20 mouse cellular contexts compared by ENCODE assay signal in the genomic region with DNA sequence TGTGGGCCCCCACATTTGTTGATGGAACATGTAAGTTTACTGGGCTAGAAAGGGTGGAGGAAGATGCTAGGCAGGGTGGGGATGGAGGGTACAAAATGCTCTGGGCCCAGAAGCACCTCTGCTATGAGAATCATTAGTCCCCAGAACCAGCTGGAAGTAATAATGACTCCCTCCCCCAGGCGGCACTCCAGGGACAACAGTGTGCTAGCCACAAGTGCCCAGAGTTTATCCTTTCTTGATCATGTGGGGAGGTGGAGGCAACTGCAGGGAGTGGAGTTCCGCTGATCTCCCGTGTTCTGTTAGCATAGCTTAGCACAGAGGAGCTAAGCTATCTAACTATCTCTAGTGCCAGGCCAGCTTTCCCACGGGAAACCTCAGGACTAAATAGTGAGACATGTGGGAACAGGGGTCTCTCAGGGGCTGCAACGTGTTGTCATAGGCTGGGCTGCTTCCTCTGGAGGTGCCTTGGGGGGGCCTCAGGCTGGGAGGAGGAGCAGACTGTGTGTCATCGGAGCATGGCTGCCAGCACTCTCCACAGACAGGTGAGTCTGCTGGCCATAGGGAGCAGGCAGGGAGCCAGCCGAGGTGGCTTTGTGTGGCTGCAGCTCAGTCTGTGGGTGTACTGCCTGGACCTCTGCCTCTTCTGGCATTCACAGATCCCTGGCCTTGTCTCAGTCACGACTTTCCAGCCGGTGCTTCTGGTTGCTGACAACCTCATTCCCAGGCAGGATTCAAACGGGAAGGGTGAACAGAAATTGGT. TPM values are rescaled to one million over a fixed set of nuclear protein-coding genes. Genes with fewer than 3 reads are reported as not detected.
DNase-seq lines count a peak whose midpoint lies in the region; ATAC-seq and TF ChIP-seq lines count a peak whose summit lies in the region.
"Had no signal": no experiment of that assay in that cellular context is flagged by ENCODE, and none has a peak within 500 bp of the region (broad histone marks: within the 10 kb centered on the region; RNA-seq: fewer than 3 reads in every experiment).

No protein-coding gene starts in this region.

- H3K4me3 ChIP-seq in lung, embryonic 14.5 days (ENCODE audit: low read depth, low read length) = no peak overlapping the region
- no peak overlapping the region for H3K4me3 ChIP-seq in stomach, embryonic 15.5 days (replicated peaks)
- no peak overlapping the region for H3K4me3 ChIP-seq in hindbrain, postnatal 0 days (ENCODE audit: low read length)
- H3K4me3 ChIP-seq: liver, embryonic 12.5 days; lung, embryonic 15.5 days had no signal

- TF ChIP-seq CTCF in lung, embryonic 14.5 days (IDR thresholded peaks at IDR 0.05; ENCODE audit: low read depth) = 0 out of 2 replicates have a peak, but pooled peaks have one; percentile 3
- TF ChIP-seq CTCF in hindbrain, postnatal 0 days (IDR thresholded peaks at IDR 0.05; ENCODE audit: low read depth) = no peak

- no peaks in the 10 kb centered on the region for H3K27me3 ChIP-seq in lung, embryonic 14.5 days (ENCODE audit: insufficient read depth, low read length)
- no peaks in the 10 kb centered on the region for H3K27me3 ChIP-seq in stomach, embryonic 15.5 days (replicated peaks)
- H3K27me3 ChIP-seq in hindbrain, postnatal 0 days (ENCODE audit: insufficient read depth, low read length) = no peaks in the 10 kb centered on the region
- H3K27me3 ChIP-seq: lung, embryonic 15.5 days had no signal

- H3K9ac ChIP-seq in lung, embryonic 14.5 days = no peak overlapping the region
- no peak overlapping the region for H3K9ac ChIP-seq in stomach, embryonic 15.5 days
- no peak overlapping the region; the same call in 1 of the 2 replicates for H3K9ac ChIP-seq in hindbrain, postnatal 0 days (replicated peaks; ENCODE audit: low read length)
- H3K9ac ChIP-seq: liver, embryonic 12.5 days; lung, embryonic 15.5 days had no signal

- 38% methylated on average over 10 of the region's 10 CpGs for WGBS in lung, embryonic 14.5 days
- WGBS in stomach, embryonic 15.5 days = 56% methylated on average over 10 of the region's 10 CpGs
- 57% methylated on average over 10 of the region's 10 CpGs for WGBS in hindbrain, postnatal 0 days

- H3K27ac ChIP-seq in lung, embryonic 14.5 days (ENCODE audit: low read depth) = no peak overlapping the region
- H3K27ac ChIP-seq in stomach, embryonic 15.5 days = 0 out of 2 replicates have a peak overlapping the region, but pooled peaks have one; percentile 21
- no peak overlapping the region for H3K27ac ChIP-seq in hindbrain, postnatal 0 days
- H3K27ac ChIP-seq: liver, embryonic 12.5 days; lung, embryonic 15.5 days had no signal

- ATAC-seq in lung, embryonic 14.5 days (ENCODE audit: insufficient read depth) = no peak
- no peak for ATAC-seq in stomach, embryonic 15.5 days (ENCODE audit: insufficient read depth, low FRiP score, low read depth)
- no peak for ATAC-seq in hindbrain, postnatal 0 days
- ATAC-seq: CD4-positive, CD25-positive, alpha-beta regulatory T cell, adult 4 months; inflammation-experienced regulatory T-cells, adult 6 months; liver, embryonic 12.5 days had no signal

- H3K4me1 ChIP-seq in lung, embryonic 14.5 days (ENCODE audit: insufficient read depth) = no peaks in the 10 kb centered on the region
- 0 out of 2 replicates have a peak, but pooled peaks cover 8% of the 10 kb centered on the region for H3K4me1 ChIP-seq in stomach, embryonic 15.5 days
- no peaks in the 10 kb centered on the region for H3K4me1 ChIP-seq in hindbrain, postnatal 0 days (ENCODE audit: insufficient read depth, low read length)
- H3K4me1 ChIP-seq: lung, embryonic 15.5 days had no signal

- H3K4me2 ChIP-seq in lung, embryonic 14.5 days = no peak overlapping the region
- H3K4me2 ChIP-seq in stomach, embryonic 15.5 days = no peak overlapping the region
- no peak overlapping the region for H3K4me2 ChIP-seq in hindbrain, postnatal 0 days (ENCODE audit: low read depth, low read length)
- H3K4me2 ChIP-seq: heart, embryonic 11.5 days; liver, embryonic 12.5 days; lung, embryonic 15.5 days had no signal

- no peak for DNase-seq in lung, embryonic 14.5 days
- no peak for DNase-seq in lung, postnatal 10 days
- DNase-seq in cerebellum, adult 11 months = peak; percentile 71
- peak; percentile 80 for DNase-seq in cerebellum, adult 9-10 months
- no peak for DNase-seq in frontal cortex, adult 2 months (ENCODE audit: extremely low spot score in 1 of 2, low spot score in 1 of 2)
- no peak for DNase-seq in hindbrain, postnatal 0 days (ENCODE audit: low spot score)
- DNase-seq: adrenal gland, adult 8-10 months; gastrocnemius, postnatal 36 days; left cerebral cortex, postnatal 4 days; midbrain, embryonic 14.5 days; right cerebral cortex, adult 18-20 months had no signal

- no peaks in the 10 kb centered on the region for H3K36me3 ChIP-seq in lung, embryonic 14.5 days (ENCODE audit: insufficient read depth)
- no peaks in the 10 kb centered on the region for H3K36me3 ChIP-seq in stomach, embryonic 15.5 days
- H3K36me3 ChIP-seq in hindbrain, postnatal 0 days (ENCODE audit: insufficient read depth, low read length) = no peaks in the 10 kb centered on the region
- H3K36me3 ChIP-seq: liver, embryonic 12.5 days; lung, embryonic 15.5 days had no signal

- H3K9me3 ChIP-seq in lung, embryonic 14.5 days (ENCODE audit: low read depth, low read length) = no peaks in the 10 kb centered on the region
- no peaks in the 10 kb centered on the region for H3K9me3 ChIP-seq in stomach, embryonic 15.5 days
- no peaks in the 10 kb centered on the region for H3K9me3 ChIP-seq in hindbrain, postnatal 0 days (ENCODE audit: low read length)
- H3K9me3 ChIP-seq: liver, embryonic 12.5 days; lung, embryonic 15.5 days had no signal

RNA-seq across cellular contexts. Expression of gene Krt80, which starts 17.1 kb away (rescaled TPM):
- polyA plus RNA-seq in lung, embryonic 14.5 days (2014; fragmentation: Nextera tagmentation; extraction: Ambion mirVana) = 1.5 and 2.2 TPM in 2 replicates
- 7.7 and 12.7 TPM in 2 replicates for polyA plus RNA-seq in stomach, embryonic 15.5 days (2015; fragmentation: Nextera tagmentation; extraction: Ambion mirVana)
- 2.0 and 3.3 TPM in 2 replicates for polyA plus RNA-seq in frontal cortex, adult 2 months (2012; rRNA removed)
- total RNA-seq in hindbrain, postnatal 0 days (2014; rRNA removed) = 0.43 and 1.2 TPM in 2 replicates
- 0.30 and 0.33 TPM in 2 replicates for polyA plus RNA-seq in hindbrain, postnatal 0 days (2015; fragmentation: Nextera tagmentation; extraction: Ambion mirVana)
- total RNA-seq: MEL had no signal
- polyA plus RNA-seq: forebrain, embryonic 11.5 days; midbrain, embryonic 14.5 days had no signal

RNA-seq across cellular contexts. Expression of gene Krt7, which starts 58.0 kb away (rescaled TPM):
- 108 and 114 TPM in 2 replicates for polyA plus RNA-seq in lung, embryonic 14.5 days (2014; fragmentation: Nextera tagmentation; extraction: Ambion mirVana)
- polyA plus RNA-seq in stomach, embryonic 15.5 days (2015; fragmentation: Nextera tagmentation; extraction: Ambion mirVana) = 172 and 231 TPM in 2 replicates
- 0.34 and 1.0 TPM in 2 replicates for polyA plus RNA-seq in frontal cortex, adult 2 months (2012; rRNA removed)
- total RNA-seq in hindbrain, postnatal 0 days (2014; rRNA removed) = 0.40 and 0.73 TPM in 2 replicates
- 0.84 and 0.95 TPM in 2 replicates for polyA plus RNA-seq in hindbrain, postnatal 0 days (2015; fragmentation: Nextera tagmentation; extraction: Ambion mirVana)

RNA-seq across cellular contexts. Expression of gene 6030408B16Rik, which starts 59.9 kb away (rescaled TPM):
- polyA plus RNA-seq in lung, embryonic 14.5 days (2014; fragmentation: Nextera tagmentation; extraction: Ambion mirVana) = 41.0 and 41.4 TPM in 2 replicates
- 9.5 and 11.6 TPM in 2 replicates for polyA plus RNA-seq in stomach, embryonic 15.5 days (2015; fragmentation: Nextera tagmentation; extraction: Ambion mirVana)
- polyA plus RNA-seq in frontal cortex, adult 2 months (2012; rRNA removed) = 0.27 and 0.52 TPM in 2 replicates
- total RNA-seq in hindbrain, postnatal 0 days (2014; rRNA removed) = not detected in 2 replicates
- polyA plus RNA-seq in hindbrain, postnatal 0 days (2015; fragmentation: Nextera tagmentation; extraction: Ambion mirVana) = 0.15 and 0.30 TPM in 2 replicates
- total RNA-seq: hematopoietic stem cell, adult 5-6 weeks had no signal
- polyA plus RNA-seq: CD4-positive, CD25-positive, alpha-beta regulatory T cell, adult 4 months had no signal

Comparison
In these comparisons a context has a peak if more than half of its experiments do, and no peak if none do; other contexts are left out.
1. DNase-seq: peak in cerebellum, adult 11 months (single experiment) and cerebellum, adult 9-10 months (single experiment); none in lung, embryonic 14.5 days (single experiment), lung, postnatal 10 days (single experiment), frontal cortex, adult 2 months (0 of 2) and hindbrain, postnatal 0 days (single experiment).
2. RNA of gene Krt7, which starts 58.0 kb away (polyA plus RNA-seq): 172 to 231 TPM in stomach, embryonic 15.5 days and 108 to 114 TPM in lung, embryonic 14.5 days; 0.84 to 0.95 TPM in hindbrain, postnatal 0 days and 0.34 to 1.0 TPM in frontal cortex, adult 2 months; every median in the first group is over 10 times any median in the second.